Mouse (Mus musculus): ENCODE measurements around the gene Foxc2. TPM values are rescaled to one million over a fixed set of nuclear protein-coding genes. Genes with fewer than 3 reads are reported as not detected.

Gene Foxc2
- total RNA-seq, 1 experiment, result 0.27 TPM

- Histone ChIP-seq H3K9me3 (ENCODE audit: control insufficient read depth, insufficient read depth, low read depth, low read length) (no peaks in the 10 kb centered on the region), H3K4me1 (ENCODE audit: control insufficient read depth in 2 of 2, insufficient read depth in 2 of 2, low read length in 2 of 2, poor library complexity in 1 of 2) (peaks cover 0 to 7% of the 10 kb centered on the region in 2 experiments; a peak in 1 of 4 replicates), H3K4me3 (ENCODE audit: insufficient read depth in 1 of 2, low read depth in 1 of 2, low read length in 2 of 2, poor library complexity in 1 of 2, severe bottlenecking in 1 of 2) (no peak overlapping the region), H3K36me3 (ENCODE audit: control insufficient read depth, insufficient read depth, low read length, poor library complexity, severe bottlenecking) (no peaks in the 10 kb centered on the region), H3K27ac (ENCODE audit: insufficient read depth, low read depth, low read length, poor library complexity, severe bottlenecking) (no peak overlapping the region), H3K9ac (ENCODE audit: insufficient read depth, low read depth, low read length, poor library complexity, severe bottlenecking) (no peak overlapping the region)
- in situ Hi-C loops (cut with MboI; ENCODE audit: low sequenced_read_pairs in 2 of 2, unreplicated experiment in 2 of 2), result loop anchor here in 1 of 2 experiments (5.0 kb wide), 1 partner anchor 196 kb away; no protein-coding TSS in a partner anchor
- TF ChIP-seq MAFK (IDR thresholded peaks at IDR 0.05; ENCODE audit: insufficient read depth, low read depth, low read length), result no peak
- TF ChIP-seq CHD2 (IDR thresholded peaks at IDR 0.05; ENCODE audit: low read depth, low read length), result no peak
- TF ChIP-seq ZNF384 (IDR thresholded peaks at IDR 0.05; ENCODE audit: low read depth, low read length), result no peak
- no peak for TF ChIP-seq HCFC1 (IDR thresholded peaks at IDR 0.05; ENCODE audit: borderline replicate concordance, insufficient read depth, low read length)
- no peak for TF ChIP-seq ZC3H11A (IDR thresholded peaks at IDR 0.05; ENCODE audit: borderline replicate concordance, low read depth, low read length)
- DNase-seq (ENCODE audit: low read depth, low spot score), result no peak
These were observed 10.7 kb downstream of the Foxc2 start for GRCm38 (mm10) chr8:121126694-121127093.

DNA sequence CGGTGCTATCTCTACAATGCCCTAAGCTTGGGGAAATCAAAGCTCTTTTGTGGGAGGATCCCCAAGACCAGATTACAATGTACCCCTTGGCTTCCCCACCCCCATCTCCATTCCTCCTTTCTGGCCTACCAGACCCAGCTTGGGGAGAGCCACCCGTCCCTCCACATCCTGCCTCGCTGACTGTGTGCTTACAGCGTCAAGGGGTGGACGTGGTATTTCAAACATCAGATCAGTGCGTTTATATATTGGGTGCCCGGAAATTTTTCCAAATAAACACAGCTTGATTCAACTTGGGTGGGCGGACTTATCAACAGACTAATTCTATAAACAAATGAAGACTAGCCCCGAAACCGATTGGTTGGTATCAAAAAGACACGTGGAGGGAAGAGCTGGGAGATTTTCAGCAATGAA, 11.3 kb downstream of the Foxc2 start:
- no peak overlapping the region for H3K27ac ChIP-seq (ENCODE audit: insufficient read depth, low read depth, low read length, poor library complexity, severe bottlenecking)
- H3K36me3 ChIP-seq (ENCODE audit: control insufficient read depth, insufficient read depth, low read length, poor library complexity, severe bottlenecking), result no peaks in the 10 kb centered on the region
- no peak overlapping the region for H3K9ac ChIP-seq (ENCODE audit: insufficient read depth, low read depth, low read length, poor library complexity, severe bottlenecking)
- DNase-seq (ENCODE audit: low read depth, low spot score), result no peak
- no peaks in the 10 kb centered on the region for H3K9me3 ChIP-seq (ENCODE audit: control insufficient read depth, insufficient read depth, low read depth, low read length)
- peaks cover 0 to 7% of the 10 kb centered on the region in 2 experiments; a peak in 1 of 4 replicates for H3K4me1 ChIP-seq (ENCODE audit: control insufficient read depth in 2 of 2, insufficient read depth in 2 of 2, low read length in 2 of 2, poor library complexity in 1 of 2)
- in situ Hi-C loops (cut with MboI; ENCODE audit: low sequenced_read_pairs in 2 of 2, unreplicated experiment in 2 of 2), result loop anchor here in 1 of 2 experiments (5.0 kb wide), 1 partner anchor 195 kb away; no protein-coding TSS in a partner anchor
- TF ChIP-seq ZNF384 (IDR thresholded peaks at IDR 0.05; ENCODE audit: low read depth, low read length) (no peak), ZC3H11A (IDR thresholded peaks at IDR 0.05; ENCODE audit: borderline replicate concordance, low read depth, low read length) (no peak), CHD2 (IDR thresholded peaks at IDR 0.05; ENCODE audit: low read depth, low read length) (no peak), HCFC1 (IDR thresholded peaks at IDR 0.05; ENCODE audit: borderline replicate concordance, insufficient read depth, low read length) (no peak), MAFK (IDR thresholded peaks at IDR 0.05; ENCODE audit: insufficient read depth, low read depth, low read length) (no peak)
- no peak overlapping the region for H3K4me3 ChIP-seq (ENCODE audit: insufficient read depth in 1 of 2, low read depth in 1 of 2, low read length in 2 of 2, poor library complexity in 1 of 2, severe bottlenecking in 1 of 2)

DNA sequence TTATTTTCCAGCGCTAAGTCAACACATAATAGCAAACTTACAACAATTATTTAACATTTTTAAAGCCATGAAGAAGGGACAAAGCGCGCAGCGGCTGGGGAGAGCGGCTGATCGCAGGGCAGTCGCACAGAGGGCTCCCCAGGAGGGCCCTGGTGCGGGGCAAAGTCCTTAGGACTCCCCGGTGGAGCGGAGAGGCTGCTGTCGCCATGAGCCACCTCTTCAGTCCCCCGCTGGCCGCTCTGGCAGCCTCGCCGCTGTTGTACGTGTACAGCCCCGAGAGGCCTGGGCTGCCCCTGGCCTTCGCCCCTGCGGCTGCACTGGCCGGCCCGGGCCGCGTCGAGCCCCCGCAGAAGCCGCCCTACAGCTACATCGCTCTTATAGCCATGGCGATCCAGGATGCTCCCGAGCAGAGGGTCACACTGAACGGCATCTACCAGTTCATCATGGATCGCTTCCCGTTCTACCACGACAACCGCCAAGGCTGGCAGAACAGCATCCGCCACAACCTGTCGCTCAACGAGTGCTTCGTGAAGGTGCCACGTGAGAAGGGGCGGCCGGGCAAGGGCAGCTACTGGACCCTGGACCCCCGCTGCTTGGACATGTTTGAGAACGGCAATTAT, 11.9 kb downstream of the Foxc2 start, which contains the start of gene Foxl1:
Gene Foxl1, plus strand, starts transcription at position 185 of the 620 bp plus-strand sequence.
- in situ Hi-C loops (cut with MboI; ENCODE audit: low sequenced_read_pairs in 2 of 2, unreplicated experiment in 2 of 2), result loop anchor here in 1 of 2 experiments (5.0 kb wide), 1 partner anchor 194 kb away; no protein-coding TSS in a partner anchor
- DNase-seq (ENCODE audit: low read depth, low spot score), result no peak
- Histone ChIP-seq H3K27ac (ENCODE audit: insufficient read depth, low read depth, low read length, poor library complexity, severe bottlenecking) (no peak within 1 kb of the TSS), H3K36me3 (ENCODE audit: control insufficient read depth, insufficient read depth, low read length, poor library complexity, severe bottlenecking) (no peaks in the 10 kb centered on the region), H3K9me3 (ENCODE audit: control insufficient read depth, insufficient read depth, low read depth, low read length) (no peaks in the 10 kb centered on the region), H3K4me3 (ENCODE audit: insufficient read depth in 1 of 2, low read depth in 1 of 2, low read length in 2 of 2, poor library complexity in 1 of 2, severe bottlenecking in 1 of 2) (peak within 1 kb of the TSS in 1 of 2 experiments; percentile 37; a peak in 1 of 4 replicates), H3K4me1 (ENCODE audit: control insufficient read depth in 2 of 2, insufficient read depth in 2 of 2, low read length in 2 of 2, poor library complexity in 1 of 2) (peaks cover 0 to 7% of the 10 kb centered on the region in 2 experiments; a peak in 1 of 4 replicates), H3K9ac (ENCODE audit: insufficient read depth, low read depth, low read length, poor library complexity, severe bottlenecking) (no peak within 1 kb of the TSS)
- no peak for TF ChIP-seq MAFK (IDR thresholded peaks at IDR 0.05; ENCODE audit: insufficient read depth, low read depth, low read length)
- TF ChIP-seq ZC3H11A (IDR thresholded peaks at IDR 0.05; ENCODE audit: borderline replicate concordance, low read depth, low read length), result no peak
- no peak for TF ChIP-seq HCFC1 (IDR thresholded peaks at IDR 0.05; ENCODE audit: borderline replicate concordance, insufficient read depth, low read length)
- TF ChIP-seq ZNF384 (IDR thresholded peaks at IDR 0.05; ENCODE audit: low read depth, low read length), result no peak
- TF ChIP-seq CHD2 (IDR thresholded peaks at IDR 0.05; ENCODE audit: low read depth, low read length), result no peak

- Histone ChIP-seq H3K36me3 (ENCODE audit: control insufficient read depth, insufficient read depth, low read length, poor library complexity, severe bottlenecking) (no peaks in the 10 kb centered on the region), H3K9me3 (ENCODE audit: control insufficient read depth, insufficient read depth, low read depth, low read length) (no peaks in the 10 kb centered on the region), H3K9ac (ENCODE audit: insufficient read depth, low read depth, low read length, poor library complexity, severe bottlenecking) (no peak overlapping the region), H3K27ac (ENCODE audit: insufficient read depth, low read depth, low read length, poor library complexity, severe bottlenecking) (no peak overlapping the region), H3K4me3 (ENCODE audit: insufficient read depth in 1 of 2, low read depth in 1 of 2, low read length in 2 of 2, poor library complexity in 1 of 2, severe bottlenecking in 1 of 2) (peak overlapping the region in 1 of 2 experiments; percentile 37; a peak in 1 of 4 replicates), H3K4me1 (ENCODE audit: control insufficient read depth in 2 of 2, insufficient read depth in 2 of 2, low read length in 2 of 2, poor library complexity in 1 of 2) (peaks cover 0 to 7% of the 10 kb centered on the region in 2 experiments; a peak in 1 of 4 replicates)
- no peak for DNase-seq (ENCODE audit: low read depth, low spot score)
- TF ChIP-seq CHD2 (IDR thresholded peaks at IDR 0.05; ENCODE audit: low read depth, low read length) (no peak), MAFK (IDR thresholded peaks at IDR 0.05; ENCODE audit: insufficient read depth, low read depth, low read length) (no peak), ZC3H11A (IDR thresholded peaks at IDR 0.05; ENCODE audit: borderline replicate concordance, low read depth, low read length) (no peak), HCFC1 (IDR thresholded peaks at IDR 0.05; ENCODE audit: borderline replicate concordance, insufficient read depth, low read length) (no peak), ZNF384 (IDR thresholded peaks at IDR 0.05; ENCODE audit: low read depth, low read length) (no peak)
- in situ Hi-C loops (cut with MboI; ENCODE audit: low sequenced_read_pairs in 2 of 2, unreplicated experiment in 2 of 2), result loop anchor here in 1 of 2 experiments (5.0 kb wide), 1 partner anchor 194 kb away; no protein-coding TSS in a partner anchor
These were observed 12.7 kb downstream of the Foxc2 start for GRCm38 (mm10) chr8:121128531-121129264.

All from ES-E14 (cell line).